Mouse (Mus musculus) forebrain, postnatal 0 days (tissue): Measurements from ENCODE around the gene Htr2b. TPM values are rescaled to one million over a fixed set of nuclear protein-coding genes. Genes with fewer than 3 reads are reported as not detected.

ENCODE experiments used
- ATAC-seq: fragments of 200-750 bp; cut with Nextera tagmentation; 2 replicates; pipeline ENCODE4 v1.8.0; 2017; ENCODE audit warnings: mild to moderate bottlenecking, moderate library complexity
- DNase-seq: peaks from one replicate; pipeline ENCODE4 v3.0.0-alpha.2; 2015
- H3K27ac ChIP-seq: fragments of 300-500 bp; sonication (generic); 2 replicates; pipeline ENCODE4 v1.5.1; 2014; ENCODE audit warnings: low read depth, mild to moderate bottlenecking, antibody characterized with exemption, low read length, moderate library complexity, mixed read lengths
- H3K27me3 ChIP-seq: fragments of 300-500 bp; sonication (generic); 2 replicates; pipeline ENCODE4 v1.6.1; 2014; ENCODE audit warnings: mild to moderate bottlenecking, low read length, mixed read lengths; ENCODE audit not compliant: insufficient read depth
- H3K36me3 ChIP-seq: fragments of 300-500 bp; sonication (generic); 2 replicates; pipeline ENCODE4 v1.6.1; 2014; ENCODE audit warnings: mild to moderate bottlenecking, moderate library complexity; ENCODE audit not compliant: insufficient read depth
- H3K4me1 ChIP-seq: fragments of 300-500 bp; sonication (generic); 2 replicates; pipeline ENCODE4 v1.6.1; 2014; ENCODE audit warnings: antibody characterized with exemption; ENCODE audit not compliant: insufficient read depth
- H3K4me2 ChIP-seq: fragments of 300-500 bp; sonication (generic); 2 replicates; pipeline ENCODE4 v1.6.1; 2014; ENCODE audit warnings: low read depth, mild to moderate bottlenecking, moderate library complexity
- H3K4me3 ChIP-seq: fragments of 300-500 bp; sonication (generic); 2 replicates; pipeline ENCODE4 v1.5.1; 2014; ENCODE audit warnings: low read depth, low read length, mixed read lengths
- H3K9ac ChIP-seq: fragments of 300-500 bp; sonication (generic); 2 replicates; pipeline ENCODE4 v1.6.1; 2014; ENCODE audit warnings: mild to moderate bottlenecking
- H3K9me3 ChIP-seq: fragments of 300-500 bp; sonication (generic); 2 replicates; pipeline ENCODE4 v1.6.1; 2016; ENCODE audit warnings: low read length
- CTCF ChIP-seq: sonication (generic); IDR thresholded peaks from 2 replicates; pipeline ENCODE4 v1.5.1; 2016; ENCODE audit warnings: antibody characterized with exemption, control low read depth, low read depth
- WGBS: fragments of 180-500 bp; shearing (Covaris S2); extraction: QIAGEN DNeasy Blood & Tissue Kit; methylation state at CpG from one replicate; pipeline ENCODE4 v1.1.7; 2014; 5-methylcytosine and 5-hydroxymethylcytosine counted together
- polyA plus RNA-seq: library from polyadenylated mRNA; unstranded; fragments of >200 nt; fragmentation: Nextera tagmentation; extraction: Ambion mirVana; gene quantifications from 2 replicates; pipeline ENCODE4 v1.2.1, GENCODE M21; 2015
- total RNA-seq: library from RNA; depleted of rRNA; stranded (reverse); fragments of >200 nt; gene quantifications from 2 replicates; pipeline ENCODE4 v1.2.3, GENCODE M21; 2014

Gene Htr2b
- total and polyA plus RNA-seq, 2 experiments from 2014 or later, result 0.22 TPM; not detected in 1

GRCm38 (mm10) chr1:86144001-86144944 is 32.5 kb upstream of the Htr2b start:
- H3K27me3 ChIP-seq, result no peaks in the 10 kb centered on the region
- no peaks in the 10 kb centered on the region for H3K9me3 ChIP-seq
- H3K4me1 ChIP-seq, result no peaks in the 10 kb centered on the region
- ATAC-seq (no peak), DNase-seq (no peak)
- no peak overlapping the region for H3K9ac ChIP-seq
- WGBS, result 75% methylated on average over 21 of the region's 21 CpGs
- peaks cover 18% of the 10 kb centered on the region; the same call in 1 of the 2 replicates for H3K36me3 ChIP-seq
- 0 out of 2 replicates have a peak, but pooled peaks have one; percentile 3 for TF ChIP-seq CTCF
- no peak overlapping the region for H3K4me2 ChIP-seq
- H3K4me3 ChIP-seq, result no peak overlapping the region
- no peak overlapping the region for H3K27ac ChIP-seq

GRCm38 (mm10) chr1:86143165-86143564 is 31.4 kb upstream of the Htr2b start:
- no peaks in the 10 kb centered on the region for H3K4me1 ChIP-seq
- H3K9me3 ChIP-seq, result no peaks in the 10 kb centered on the region
- DNase-seq (no peak), ATAC-seq (no peak)
- H3K27ac ChIP-seq, result no peak overlapping the region
- no peak overlapping the region for H3K9ac ChIP-seq
- H3K36me3 ChIP-seq, result peaks cover 26% of the 10 kb centered on the region
- H3K27me3 ChIP-seq, result no peaks in the 10 kb centered on the region
- no peak overlapping the region for H3K4me2 ChIP-seq
- WGBS, result 88% methylated on average over 4 of the region's 4 CpGs
- no peak for TF ChIP-seq CTCF
- H3K4me3 ChIP-seq, result no peak overlapping the region

GRCm38 (mm10) chr1:86141081-86141480 is 29.3 kb upstream of the Htr2b start:
- no peak for DNase-seq

GRCm38 (mm10) chr1:86135315-86135714 is 23.5 kb upstream of the Htr2b start:
- Histone ChIP-seq H3K4me1 (no peaks in the 10 kb centered on the region), H3K9me3 (no peaks in the 10 kb centered on the region), H3K27me3 (no peaks in the 10 kb centered on the region), H3K36me3 (peaks cover 66% of the 10 kb centered on the region), H3K27ac (no peak overlapping the region), H3K4me3 (no peak overlapping the region), H3K9ac (no peak overlapping the region), H3K4me2 (no peak overlapping the region)
- no peak for ATAC-seq
- no peak for DNase-seq
- 90% methylated on average over 6 of the region's 6 CpGs for WGBS
- no peak for TF ChIP-seq CTCF

More at GRCm38 (mm10) chr1:86141081-86141480, 29.3 kb upstream of the Htr2b start:
- 81% methylated on average over 3 of the region's 3 CpGs for WGBS
- Histone ChIP-seq H3K27ac (no peak overlapping the region), H3K36me3 (peaks cover 42% of the 10 kb centered on the region), H3K4me2 (no peak overlapping the region), H3K9ac (no peak overlapping the region), H3K4me1 (no peaks in the 10 kb centered on the region), H3K27me3 (no peaks in the 10 kb centered on the region), H3K9me3 (no peaks in the 10 kb centered on the region), H3K4me3 (no peak overlapping the region)
- no peak for TF ChIP-seq CTCF
- ATAC-seq, result no peak

GRCm38 (mm10) chr1:86133337-86133736 is 21.6 kb upstream of the Htr2b start, which contains the start of gene Gm21972:
Gene Gm21972, plus strand, starts transcription at chr1:86133637.
- no peaks in the 10 kb centered on the region for H3K9me3 ChIP-seq
- no peaks in the 10 kb centered on the region for H3K27me3 ChIP-seq
- no peak within 1 kb of the TSS for H3K9ac ChIP-seq
- H3K36me3 ChIP-seq, result peaks cover 68% of the 10 kb centered on the region
- H3K4me3 ChIP-seq, result no peak within 1 kb of the TSS
- no peaks in the 10 kb centered on the region for H3K4me1 ChIP-seq
- TF ChIP-seq CTCF, result no peak
- H3K27ac ChIP-seq, result no peak within 1 kb of the TSS
- no peak within 1 kb of the TSS for H3K4me2 ChIP-seq
- ATAC-seq, result no peak
- no peak for DNase-seq
- WGBS, result 96% methylated on average over 4 of the region's 4 CpGs

GRCm38 (mm10) chr1:86126036-86126435 is 14.3 kb upstream of the Htr2b start:
- Histone ChIP-seq H3K27ac (no peak overlapping the region), H3K9ac (no peak overlapping the region), H3K9me3 (no peaks in the 10 kb centered on the region), H3K4me1 (no peaks in the 10 kb centered on the region), H3K4me2 (no peak overlapping the region), H3K27me3 (no peaks in the 10 kb centered on the region), H3K36me3 (peaks cover 56% of the 10 kb centered on the region), H3K4me3 (no peak overlapping the region)
- no peak for DNase-seq
- ATAC-seq, result no peak
- 89% methylated on average over 2 of the region's 2 CpGs for WGBS
- TF ChIP-seq CTCF, result no peak

- no peak for TF ChIP-seq CTCF
- H3K9me3 ChIP-seq, result no peaks in the 10 kb centered on the region
- H3K4me2 ChIP-seq, result no peak overlapping the region
- H3K27ac ChIP-seq, result no peak overlapping the region
- no peak overlapping the region for H3K9ac ChIP-seq
- H3K4me3 ChIP-seq, result no peak overlapping the region
- 95% methylated on average over 4 of the region's 4 CpGs for WGBS
- DNase-seq (no peak), ATAC-seq (no peak)
- peaks cover 40% of the 10 kb centered on the region for H3K36me3 ChIP-seq
- no peaks in the 10 kb centered on the region for H3K4me1 ChIP-seq
- no peaks in the 10 kb centered on the region for H3K27me3 ChIP-seq
Measured at GRCm38 (mm10) chr1:86119549-86119948, 7.8 kb upstream of the Htr2b start.
